Mouse (Mus musculus): Measurements from ENCODE around the gene H2-T24. TPM values are rescaled to one million over a fixed set of nuclear protein-coding genes. Genes with fewer than 3 reads are reported as not detected.

The H2-T24 gene
- polyA plus RNA-seq, 1 experiment from 2014 or later: 3.6 TPM

DNA sequence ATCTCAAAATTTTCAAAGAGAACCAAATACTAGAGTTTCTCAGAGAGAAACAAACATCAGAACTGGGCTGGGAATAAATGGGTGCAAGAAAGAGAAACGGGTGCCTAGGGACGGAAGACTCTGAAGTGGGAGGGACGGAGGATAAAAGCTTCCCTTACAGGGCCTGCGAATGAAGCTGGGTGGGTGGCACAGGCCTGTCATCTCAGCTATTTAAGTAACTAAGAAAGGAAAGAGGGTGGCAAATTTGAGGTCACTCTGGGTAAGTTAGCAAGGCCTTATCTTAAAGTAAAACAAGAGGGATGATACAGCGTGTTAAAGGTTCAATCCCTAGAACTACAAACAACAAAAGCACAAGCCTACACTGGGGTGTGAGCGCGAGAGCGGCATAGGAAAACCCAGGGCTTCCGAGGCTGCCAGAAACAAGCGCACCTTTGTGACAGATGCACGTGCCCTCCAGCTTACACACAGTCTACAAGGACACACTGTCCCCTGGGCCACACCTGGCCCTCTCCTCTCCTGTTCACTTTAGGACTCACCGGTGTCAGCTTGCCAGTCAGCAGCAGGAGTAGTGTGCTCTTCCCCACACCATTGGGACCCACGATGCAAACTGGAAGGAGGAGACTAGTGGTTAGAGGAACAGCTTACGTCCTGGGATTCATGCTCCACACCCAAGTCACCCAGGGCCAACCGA, 61.7 kb downstream of the H2-T24 start:
- ATAC-seq (ENCODE audit: insufficient read depth, low FRiP score, low TSS enrichment): no peak
- Histone ChIP-seq H3K4me3 (ENCODE audit: low read depth, low read length) (no peak overlapping the region), H3K4me1 (ENCODE audit: control insufficient read depth, insufficient read depth, low read length) (no peaks in the 10 kb centered on the region), H3K36me3 (ENCODE audit: control insufficient read depth, insufficient read depth, low read length) (peaks cover 42% of the 10 kb centered on the region), H3K27ac (ENCODE audit: low read depth, low read length) (no peak overlapping the region), H3K9ac (ENCODE audit: low read length) (no peak overlapping the region), H3K27me3 (ENCODE audit: control insufficient read depth, insufficient read depth, low read length) (no peaks in the 10 kb centered on the region), H3K9me3 (ENCODE audit: control insufficient read depth, low read length) (no peaks in the 10 kb centered on the region), H3K4me2 (ENCODE audit: low read depth) (no peak overlapping the region)
- no peak for DNase-seq (ENCODE audit: low spot score)
- 97% methylated on average over 15 of the region's 15 CpGs for WGBS

MicroRNA genes within 50 kb of the gene (microRNA counts, 519-probe panel; counts per million panel counts)
- microRNA mmu-miR-877: 171 counts per million, percentile 57 among the panel's probes with 10 or more counts

Small RNA genes within 50 kb of the gene (microRNA-seq; reads per million reads assigned to microRNA genes)
- 139 reads per million, percentile 55 among the genes with 10 or more reads in this experiment for gene Mir877

Other genes with a start within 250 kb of the H2-T24 start
- 2.0 and 2.8 TPM in 2 replicates for gene Ier3, start 198.9 kb downstream of the H2-T24 start, polyA plus RNA-seq (2014; fragmentation: Nextera tagmentation; extraction: Ambion mirVana)
- gene Flot1, start 197.3 kb downstream of the H2-T24 start, polyA plus RNA-seq (2014; fragmentation: Nextera tagmentation; extraction: Ambion mirVana): 48.5 and 52.3 TPM in 2 replicates
- gene Tubb5, start 182.3 kb downstream of the H2-T24 start, polyA plus RNA-seq (2014; fragmentation: Nextera tagmentation; extraction: Ambion mirVana): 1,543 and 1,545 TPM in 2 replicates
- gene Mdc1, start 179.0 kb downstream of the H2-T24 start, polyA plus RNA-seq (2014; fragmentation: Nextera tagmentation; extraction: Ambion mirVana): 15.0 and 18.3 TPM in 2 replicates
- 47.3 and 50.3 TPM in 2 replicates for gene Nrm, start 159.2 kb downstream of the H2-T24 start, polyA plus RNA-seq (2014; fragmentation: Nextera tagmentation; extraction: Ambion mirVana)
- 34.9 and 39.3 TPM in 2 replicates for gene Ppp1r18, start 155.0 kb downstream of the H2-T24 start, polyA plus RNA-seq (2014; fragmentation: Nextera tagmentation; extraction: Ambion mirVana)
- 42.9 and 51.3 TPM in 2 replicates for gene Dhx16, start 140.7 kb downstream of the H2-T24 start, polyA plus RNA-seq (2014; fragmentation: Nextera tagmentation; extraction: Ambion mirVana)
- 23.7 and 28.5 TPM in 2 replicates for gene 2310061I04Rik, start 123.1 kb downstream of the H2-T24 start, polyA plus RNA-seq (2014; fragmentation: Nextera tagmentation; extraction: Ambion mirVana)
- 213 and 214 TPM in 2 replicates for gene Atat1, start 110.5 kb downstream of the H2-T24 start, polyA plus RNA-seq (2014; fragmentation: Nextera tagmentation; extraction: Ambion mirVana)
- gene Mrps18b, start 104.2 kb downstream of the H2-T24 start, polyA plus RNA-seq (2014; fragmentation: Nextera tagmentation; extraction: Ambion mirVana): 67.9 and 72.0 TPM in 2 replicates
- gene Ppp1r10, start 104.1 kb downstream of the H2-T24 start, polyA plus RNA-seq (2014; fragmentation: Nextera tagmentation; extraction: Ambion mirVana): 48.9 and 49.3 TPM in 2 replicates
- 103 and 113 TPM in 2 replicates for gene Abcf1, start 50.8 kb downstream of the H2-T24 start, polyA plus RNA-seq (2014; fragmentation: Nextera tagmentation; extraction: Ambion mirVana)
- gene Gnl1, start 40.7 kb downstream of the H2-T24 start, polyA plus RNA-seq (2014; fragmentation: Nextera tagmentation; extraction: Ambion mirVana): 35.7 and 36.5 TPM in 2 replicates
- 39.3 and 44.4 TPM in 2 replicates for gene Prr3, start 40.3 kb downstream of the H2-T24 start, polyA plus RNA-seq (2014; fragmentation: Nextera tagmentation; extraction: Ambion mirVana)
- 2.7 and 3.0 TPM in 2 replicates for gene H2-T23, start 12.3 kb upstream of the H2-T24 start, polyA plus RNA-seq (2014; fragmentation: Nextera tagmentation; extraction: Ambion mirVana)
- gene H2-T22, start 22.2 kb upstream of the H2-T24 start, polyA plus RNA-seq (2014; fragmentation: Nextera tagmentation; extraction: Ambion mirVana): 9.2 and 10.2 TPM in 2 replicates
- not detected in 2 replicates for gene Gm6034, start 22.4 kb upstream of the H2-T24 start, polyA plus RNA-seq (2014; fragmentation: Nextera tagmentation; extraction: Ambion mirVana)
- not detected in 2 replicates for gene Gm11127, start 37.8 kb upstream of the H2-T24 start, polyA plus RNA-seq (2014; fragmentation: Nextera tagmentation; extraction: Ambion mirVana)
- not detected in 2 replicates for gene Gm19684, start 101.1 kb upstream of the H2-T24 start, polyA plus RNA-seq (2014; fragmentation: Nextera tagmentation; extraction: Ambion mirVana)
- gene Gm7030, start 108.9 kb upstream of the H2-T24 start, polyA plus RNA-seq (2014; fragmentation: Nextera tagmentation; extraction: Ambion mirVana): not detected in 2 replicates
- gene Gm8909, start 148.0 kb upstream of the H2-T24 start, polyA plus RNA-seq (2014; fragmentation: Nextera tagmentation; extraction: Ambion mirVana): not detected in 2 replicates
- gene H2-T3, start 169.7 kb upstream of the H2-T24 start, polyA plus RNA-seq (2014; fragmentation: Nextera tagmentation; extraction: Ambion mirVana): not detected in 2 replicates
- gene Rpp21, start 237.5 kb upstream of the H2-T24 start, polyA plus RNA-seq (2014; fragmentation: Nextera tagmentation; extraction: Ambion mirVana): 86.5 and 87.2 TPM in 2 replicates

Data from neural tube, embryonic 11.5 days (tissue).